Mouse (Mus musculus) megakaryocyte, embryonic 14.5 days (primary cell): Measurements from ENCODE around the gene Foxb1.

Source experiments
- FLI1 ChIP-seq: IDR thresholded peaks from 2 replicates; pipeline ENCODE4 v1.6.1; 2012; ENCODE audit warnings: low read length, inconsistent platforms, mixed read lengths
- GATA1 ChIP-seq: IDR thresholded peaks from 3 replicates; pipeline ENCODE4 v1.6.1; 2012; ENCODE audit warnings: mixed read lengths, low read length, inconsistent platforms, borderline replicate concordance

GRCm38 (mm10) chr9:69714346-69714745 lies 46.4 kb downstream of the Foxb1 start:
- no peak for TF ChIP-seq GATA1
- TF ChIP-seq FLI1 = no peak
